Mouse (Mus musculus): ENCODE measurements around the gene Dhx32. TPM values are rescaled to one million over a fixed set of nuclear protein-coding genes. Genes with fewer than 3 reads are reported as not detected.

The Dhx32 gene
- total RNA-seq, 2 experiments from 2014 or later, result 39.1 TPM

Other genes starting within 250 kb of the Dhx32 start
- gene Tex36, start 180.6 kb downstream of the Dhx32 start, total RNA-seq (2021), result not detected
- 10 to 100 TPM; 31.4 to 31.6 TPM for gene Edrf1, start 145.2 kb downstream of the Dhx32 start, total RNA-seq (2021)
- under 1 TPM; 0.20 to 0.28 TPM for gene Mmp21, start 102.7 kb downstream of the Dhx32 start, total RNA-seq (2021)
- gene Bccip, start 73.4 kb downstream of the Dhx32 start, total RNA-seq (2021), result 10 to 100 TPM; 73.6 to 75.8 TPM
- gene Uros, start 72.7 kb downstream of the Dhx32 start, total RNA-seq (2021), result 10 to 100 TPM; 18.3 to 18.5 TPM
- gene Fank1, start 5.9 kb downstream of the Dhx32 start, total RNA-seq (2021), result 1 to 10 TPM; 2.4 to 2.5 TPM

All from layer of hippocampus, postnatal 36 days (tissue).